Mouse (Mus musculus) myocyte (in vitro differentiated cells): ENCODE results near the gene Mmaa.

Experiments
- MAX ChIP-seq: IDR thresholded peaks from one replicate; pipeline ENCODE4 v1.6.1; 2011; ENCODE audit warnings: low read depth, mild to moderate bottlenecking, control low read depth
- MYOD1 ChIP-seq, 3 experiments: IDR thresholded peaks; one replicate each; pipeline ENCODE4 v1.6.1; 2011; ENCODE audit warnings: control low read depth in 2 of 3, low read depth in 2 of 3, mild to moderate bottlenecking in 2 of 3, moderate library complexity in 1 of 3; ENCODE audit not compliant: insufficient read length in 2 of 3, control insufficient read depth in 1 of 3
- MYOG ChIP-seq, 3 experiments: IDR thresholded peaks; one replicate each; pipeline ENCODE4 v1.6.1; 2011; ENCODE audit warnings: control low read depth in 2 of 3, low read depth in 2 of 3, mild to moderate bottlenecking in 2 of 3; ENCODE audit not compliant: insufficient read length in 2 of 3, control insufficient read depth in 1 of 3, insufficient read depth in 1 of 3
- POLR2A ChIP-seq: IDR thresholded peaks from one replicate; pipeline ENCODE4 v1.6.1; 2011; ENCODE audit warnings: low read depth, mild to moderate bottlenecking, control low read depth, moderate library complexity; ENCODE audit not compliant: insufficient read length
- POLR2AphosphoS2 ChIP-seq: IDR thresholded peaks from one replicate; pipeline ENCODE4 v1.6.1; 2011; ENCODE audit warnings: low read depth, control low read depth; ENCODE audit not compliant: insufficient read length
- SRF ChIP-seq: IDR thresholded peaks from one replicate; pipeline ENCODE4 v1.6.1; 2011; ENCODE audit warnings: low read depth; ENCODE audit not compliant: control insufficient read depth, insufficient read length
- TCF12 ChIP-seq: IDR thresholded peaks from one replicate; pipeline ENCODE4 v1.6.1; 2011; ENCODE audit warnings: mild to moderate bottlenecking, control low read depth; ENCODE audit not compliant: poor library complexity, insufficient read depth, severe bottlenecking
- USF1 ChIP-seq: IDR thresholded peaks from one replicate; pipeline ENCODE4 v1.6.1; 2011; ENCODE audit warnings: low read depth, mild to moderate bottlenecking, control low read depth, moderate library complexity

- TF ChIP-seq USF1 (no peak), POLR2AphosphoS2 (no peak), MYOD1 (IDR thresholded peaks at IDR 0.05; ENCODE audit: control insufficient read depth in 1 of 3, insufficient read length in 2 of 3, low read depth in 2 of 3) (no peak), TCF12 (no peak), MYOG (IDR thresholded peaks at IDR 0.05; ENCODE audit: control insufficient read depth in 1 of 3, insufficient read depth in 1 of 3, insufficient read length in 2 of 3, low read depth in 2 of 3) (no peak), MAX (no peak), POLR2A (no peak), SRF (no peak)
Measured at GRCm38 (mm10) chr8:79329735-79330134, 35.0 kb upstream of the Mmaa start.
